In the genomic region with DNA sequence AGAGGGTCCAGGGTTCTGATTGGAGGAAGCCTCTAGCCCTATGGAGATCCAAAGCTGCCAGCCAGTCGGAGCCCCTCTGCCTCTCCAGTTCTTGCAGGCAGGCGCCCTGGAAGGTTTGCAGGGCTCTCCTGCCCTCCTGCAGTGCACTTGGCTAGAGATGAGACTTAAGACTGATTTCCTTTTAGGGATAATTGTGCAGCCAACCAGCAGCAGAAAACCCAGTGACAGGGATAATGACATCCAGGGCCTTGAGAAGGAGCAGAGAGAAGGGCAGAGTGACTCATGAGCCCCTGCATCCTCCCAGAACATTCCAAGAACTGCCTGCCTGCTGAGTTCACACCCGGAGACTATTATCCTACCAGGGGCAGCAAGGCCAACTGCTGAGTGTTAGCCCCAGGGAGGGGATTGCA, we compare ENCODE assay signal across 8 mouse cellular contexts. TPM values are rescaled to one million over a fixed set of nuclear protein-coding genes. Genes with fewer than 3 reads are reported as not detected.
A peak's percentile ranks its signal among the peaks of the same experiment; 100 is the strongest.
DNase-seq lines count a peak whose midpoint lies in the region; ATAC-seq lines count a peak whose summit lies in the region.
"Had no signal": no experiment of that assay in that cellular context is flagged by ENCODE, and none has a peak within 500 bp of the region (broad histone marks: within the 10 kb centered on the region; RNA-seq: fewer than 3 reads in every experiment).

No protein-coding gene starts in this region.

- 31% methylated on average over 3 of the region's 3 CpGs for WGBS in liver, embryonic 11.5 days
- 25% methylated on average over 3 of the region's 3 CpGs for WGBS in heart, embryonic 15.5 days

- peaks cover 3% of the 10 kb centered on the region; the same call in 1 of the 2 replicates for H3K4me1 ChIP-seq in liver, embryonic 11.5 days (replicated peaks; ENCODE audit: control insufficient read depth, insufficient read depth, low read length)
- peaks cover 39% of the 10 kb centered on the region for H3K4me1 ChIP-seq in heart, embryonic 15.5 days (replicated peaks)

- no peak overlapping the region for H3K9ac ChIP-seq in liver, embryonic 11.5 days (ENCODE audit: low read depth, low read length)
- 0 out of 2 replicates have a peak overlapping the region, but pooled peaks have one; percentile 7 for H3K9ac ChIP-seq in heart, embryonic 15.5 days

- peak overlapping the region; percentile 21; the same call in 1 of the 2 replicates for H3K27ac ChIP-seq in liver, embryonic 11.5 days (ENCODE audit: low read depth, low read length)
- H3K27ac ChIP-seq in heart, embryonic 15.5 days: peak overlapping the region; percentile 62

- no peak overlapping the region for H3K4me2 ChIP-seq in liver, embryonic 11.5 days
- no peak overlapping the region for H3K4me2 ChIP-seq in heart, embryonic 15.5 days

- no peak overlapping the region for H3K4me3 ChIP-seq in liver, embryonic 11.5 days (ENCODE audit: low read depth, low read length)
- no peak overlapping the region for H3K4me3 ChIP-seq in heart, embryonic 15.5 days

- DNase-seq in liver, embryonic 11.5 days (ENCODE audit: low spot score): no peak
- DNase-seq in liver: no peak
- peak; percentile 55 for DNase-seq in adrenal gland, postnatal 14 days
- DNase-seq in skeletal muscle tissue, adult 2 months (ENCODE audit: low read depth, low spot score): peak; percentile 40
- no peak for DNase-seq in c-Kit-positive CD71-positive TER-119-positive erythroid progenitor cells, embryonic 14.5 days (ENCODE audit: low spot score)
- DNase-seq in kidney, adult 11 months: no peak

- no peaks in the 10 kb centered on the region for H3K9me3 ChIP-seq in liver, embryonic 11.5 days (ENCODE audit: control insufficient read depth, low read length)
- no peaks in the 10 kb centered on the region for H3K9me3 ChIP-seq in heart, embryonic 15.5 days (replicated peaks)

- no peaks in the 10 kb centered on the region for H3K36me3 ChIP-seq in liver, embryonic 11.5 days (ENCODE audit: control insufficient read depth, insufficient read depth, low read length)
- H3K36me3 ChIP-seq in heart, embryonic 15.5 days: no peaks in the 10 kb centered on the region

- no peak for ATAC-seq in liver, embryonic 11.5 days (replicated peaks; ENCODE audit: low FRiP score)
- peak; percentile 29; the same call in 1 of the 2 replicates for ATAC-seq in heart, embryonic 15.5 days (replicated peaks; ENCODE audit: insufficient number of reproducible peaks, insufficient read depth, low FRiP score, low read depth)

- no peaks in the 10 kb centered on the region for H3K27me3 ChIP-seq in liver, embryonic 11.5 days (replicated peaks; ENCODE audit: control insufficient read depth, insufficient read depth, low read length)
- H3K27me3 ChIP-seq in heart, embryonic 15.5 days: no peaks in the 10 kb centered on the region

RNA-seq across cellular contexts. Expression of a gene that starts 26.5 kb away (rescaled TPM):
- 24.3 and 28.8 TPM in 2 replicates for polyA plus RNA-seq in liver, embryonic 11.5 days (2014; fragmentation: Nextera tagmentation; extraction: Ambion mirVana)
- total RNA-seq in adrenal gland, postnatal 14 days (2021): 84.2 and 94.8 TPM in 2 replicates
- polyA plus RNA-seq in heart, embryonic 15.5 days (2015; fragmentation: Nextera tagmentation; extraction: Ambion mirVana): 74.6 and 83.2 TPM in 2 replicates
- total RNA-seq: hematopoietic stem cell, adult 5-6 weeks had no signal

Comparison
In these comparisons a context has a peak if more than half of its experiments do, and no peak if none do; other contexts are left out.
1. DNase-seq: peak in adrenal gland, postnatal 14 days (single experiment) and skeletal muscle tissue, adult 2 months (single experiment); none in liver, embryonic 11.5 days (single experiment), liver (single experiment), c-Kit-positive CD71-positive TER-119-positive erythroid progenitor cells, embryonic 14.5 days (single experiment) and kidney, adult 11 months (single experiment).